Mouse (Mus musculus) ES-Bruce4 (cell line): ENCODE results near the gene Mrpl18. TPM values are rescaled to one million over a fixed set of nuclear protein-coding genes. Genes with fewer than 3 reads are reported as not detected.

Source experiments
- H3K27ac ChIP-seq: 2 replicates; pipeline ENCODE4 v1.5.1; 2012; ENCODE audit warnings: low read length, inconsistent platforms; ENCODE audit not compliant: insufficient read depth
- H3K27me3 ChIP-seq: 2 replicates; pipeline ENCODE4 v1.6.1; 2012; ENCODE audit warnings: mild to moderate bottlenecking, low read length, inconsistent platforms; ENCODE audit not compliant: control insufficient read depth, poor library complexity, insufficient read depth, severe bottlenecking
- H3K36me3 ChIP-seq: 2 replicates; pipeline ENCODE4 v1.6.1; 2012; ENCODE audit warnings: inconsistent platforms, mild to moderate bottlenecking, low read length, moderate library complexity; ENCODE audit not compliant: control insufficient read depth, poor library complexity, insufficient read depth, severe bottlenecking
- H3K4me1 ChIP-seq: one replicate; pipeline ENCODE4 v1.8.1; 2011; ENCODE audit warnings: low read length; ENCODE audit not compliant: control insufficient read depth, insufficient read depth
- H3K4me3 ChIP-seq: 2 replicates; pipeline ENCODE4 v1.5.1; 2011; ENCODE audit warnings: low read depth, mild to moderate bottlenecking, low read length
- H3K9ac ChIP-seq: 2 replicates; pipeline ENCODE4 v1.6.1; 2012; ENCODE audit warnings: low read depth, mild to moderate bottlenecking, inconsistent platforms; ENCODE audit not compliant: poor library complexity, severe bottlenecking
- H3K9me3 ChIP-seq: replicated peaks from 2 replicates; pipeline ENCODE4 v1.6.1; 2012; ENCODE audit warnings: mild to moderate bottlenecking, low read length, inconsistent platforms; ENCODE audit not compliant: control insufficient read depth, poor library complexity, insufficient read depth, severe bottlenecking
- CTCF ChIP-seq: IDR thresholded peaks from one replicate; pipeline ENCODE4 v1.8.1; 2011; ENCODE audit warnings: low read depth, low read length
- EP300 ChIP-seq: IDR thresholded peaks from 2 replicates; pipeline ENCODE4 v1.6.1; 2011; ENCODE audit warnings: low read depth, low read length; ENCODE audit not compliant: insufficient read depth
- POLR2A ChIP-seq: IDR thresholded peaks from one replicate; pipeline ENCODE4 v1.8.1; 2011; ENCODE audit warnings: low read length; ENCODE audit not compliant: insufficient read depth
- polyA plus RNA-seq: library from polyadenylated mRNA; stranded (reverse); fragments of >200 nt; gene quantifications from 2 replicates; pipeline ENCODE4 v1.2.4, GENCODE M21; 2011; ENCODE audit warnings: low read depth; ENCODE audit not compliant: missing spikeins, insufficient read depth, insufficient read length

Gene Mrpl18
- polyA plus RNA-seq, 1 experiment: 63.7 TPM

GRCm38 (mm10) chr17:12892033-12892432 is 24.1 kb downstream of the Mrpl18 start:
- no peak overlapping the region for H3K27ac ChIP-seq
- no peaks in the 10 kb centered on the region for H3K9me3 ChIP-seq
- H3K4me1 ChIP-seq: no peaks in the 10 kb centered on the region
- H3K27me3 ChIP-seq: no peaks in the 10 kb centered on the region
- TF ChIP-seq POLR2A (no peak), CTCF (no peak), EP300 (no peak)
- no peak overlapping the region for H3K4me3 ChIP-seq
- no peak overlapping the region for H3K9ac ChIP-seq
- peaks cover 13% of the 10 kb centered on the region for H3K36me3 ChIP-seq

GRCm38 (mm10) chr17:12891054-12891453 is 25.1 kb downstream of the Mrpl18 start:
- Histone ChIP-seq H3K4me3 (no peak overlapping the region), H3K27me3 (no peaks in the 10 kb centered on the region), H3K9me3 (no peaks in the 10 kb centered on the region), H3K9ac (no peak overlapping the region), H3K4me1 (no peaks in the 10 kb centered on the region), H3K36me3 (peaks cover 11% of the 10 kb centered on the region), H3K27ac (no peak overlapping the region)
- TF ChIP-seq CTCF: no peak
- TF ChIP-seq EP300: no peak
- no peak for TF ChIP-seq POLR2A

DNA sequence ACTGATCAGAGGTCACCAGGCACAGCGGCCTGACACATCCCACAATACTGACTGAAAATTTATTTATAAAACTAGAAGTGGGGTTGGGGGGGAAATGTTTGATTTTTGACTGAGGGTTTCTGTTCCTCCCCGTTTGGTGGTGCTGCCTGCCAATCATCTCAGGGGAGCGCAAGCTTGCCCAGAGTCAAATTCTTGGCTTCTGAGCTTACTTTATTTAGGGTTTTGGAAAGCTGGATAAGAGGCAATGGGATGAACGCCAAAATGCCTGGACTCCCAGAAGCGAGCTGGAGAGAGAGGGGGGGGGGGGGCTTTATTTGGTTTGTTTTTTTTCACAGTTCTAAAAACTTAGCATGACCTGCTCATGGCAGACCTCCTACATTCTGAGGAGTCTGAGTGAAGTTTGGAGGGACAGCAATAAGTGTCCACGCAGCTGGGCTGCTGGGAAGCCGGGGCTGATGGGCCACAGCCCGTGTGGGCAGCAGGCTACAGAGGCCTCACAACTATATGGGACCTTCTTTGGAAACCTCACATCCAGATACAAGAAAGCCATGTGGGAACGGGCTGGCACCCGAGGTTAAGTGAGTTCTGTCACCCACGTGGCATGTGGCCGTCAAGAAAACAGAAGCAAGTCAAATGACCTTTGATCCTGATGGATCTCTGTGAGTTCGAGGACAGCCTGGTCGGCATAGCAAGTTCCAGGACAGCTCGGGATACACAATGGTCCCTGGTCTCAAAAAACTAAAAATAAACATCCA is 28.9 kb downstream of the Mrpl18 start:
- Histone ChIP-seq H3K27me3 (no peaks in the 10 kb centered on the region), H3K9me3 (no peaks in the 10 kb centered on the region), H3K36me3 (peaks cover 9% of the 10 kb centered on the region; the same call in 1 of the 2 replicates), H3K4me3 (no peak overlapping the region), H3K27ac (peak overlapping the region; percentile 16; the same call in 1 of the 2 replicates), H3K4me1 (peaks cover 7% of the 10 kb centered on the region), H3K9ac (no peak overlapping the region)
- TF ChIP-seq CTCF: no peak
- no peak for TF ChIP-seq POLR2A
- no peak for TF ChIP-seq EP300

DNA sequence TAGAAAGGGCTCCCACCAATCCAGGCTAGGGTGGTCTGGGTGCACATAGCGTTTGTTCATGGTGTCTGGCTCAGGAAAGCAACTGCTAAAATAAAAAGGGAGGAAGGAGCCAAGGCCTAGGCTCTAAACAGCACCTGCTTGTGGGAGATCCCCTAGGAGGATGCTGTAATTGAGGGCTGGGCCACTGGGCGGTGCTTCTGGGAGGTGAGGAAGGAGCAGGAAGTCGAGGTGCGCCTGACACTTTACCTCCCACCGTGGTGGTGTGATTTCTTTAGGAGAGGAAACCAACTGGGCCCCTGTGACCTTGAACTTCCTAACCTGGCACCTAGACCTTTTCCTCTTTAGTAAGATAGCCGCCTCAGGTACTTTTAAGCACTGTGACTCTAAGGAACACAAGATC is 29.5 kb downstream of the Mrpl18 start:
- peaks cover 9% of the 10 kb centered on the region; the same call in 1 of the 2 replicates for H3K36me3 ChIP-seq
- H3K4me3 ChIP-seq: no peak overlapping the region
- H3K9ac ChIP-seq: no peak overlapping the region
- H3K4me1 ChIP-seq: peaks cover 7% of the 10 kb centered on the region
- peak; percentile 76; the same call in 1 of the 2 replicates for TF ChIP-seq EP300
- TF ChIP-seq CTCF: no peak
- no peaks in the 10 kb centered on the region for H3K27me3 ChIP-seq
- H3K27ac ChIP-seq: peak overlapping the region; percentile 68
- H3K9me3 ChIP-seq: no peaks in the 10 kb centered on the region

GRCm38 (mm10) chr17:12881216-12881615 is 34.9 kb downstream of the Mrpl18 start:
- Histone ChIP-seq H3K27ac (no peak overlapping the region), H3K4me1 (peaks cover 7% of the 10 kb centered on the region), H3K4me3 (no peak overlapping the region), H3K36me3 (no peaks in the 10 kb centered on the region), H3K27me3 (no peaks in the 10 kb centered on the region), H3K9ac (no peak overlapping the region), H3K9me3 (no peaks in the 10 kb centered on the region)
- TF ChIP-seq CTCF: no peak
- no peak for TF ChIP-seq POLR2A
- TF ChIP-seq EP300: no peak

- no peak overlapping the region for H3K9ac ChIP-seq
- peaks cover 7% of the 10 kb centered on the region for H3K4me1 ChIP-seq
Observed at GRCm38 (mm10) chr17:12880178-12880577, 36.0 kb downstream of the Mrpl18 start.

More at GRCm38 (mm10) chr17:12880178-12880577, 36.0 kb downstream of the Mrpl18 start:
- Histone ChIP-seq H3K27me3 (no peaks in the 10 kb centered on the region), H3K9me3 (no peaks in the 10 kb centered on the region), H3K4me3 (no peak overlapping the region; the same call in 1 of the 2 replicates), H3K27ac (no peak overlapping the region), H3K36me3 (no peaks in the 10 kb centered on the region)
- TF ChIP-seq CTCF (peak; percentile 58), EP300 (no peak)
